Mouse (Mus musculus) lung, adult 2 months (tissue): Measurements from ENCODE around the gene Gm21976.

Experiments
- CTCF ChIP-seq: fragments of 200-500 bp; IDR thresholded peaks from 2 replicates; pipeline ENCODE4 v1.5.1; 2011; ENCODE audit warnings: mild to moderate bottlenecking, low read length, control low read depth; ENCODE audit not compliant: insufficient read depth
- POLR2A ChIP-seq: fragments of 200-500 bp; IDR thresholded peaks from 2 replicates; pipeline ENCODE4 v1.6.1; 2011; ENCODE audit warnings: low read depth, mild to moderate bottlenecking, control low read depth, low read length, borderline replicate concordance; ENCODE audit errors: extremely low read depth

DNA sequence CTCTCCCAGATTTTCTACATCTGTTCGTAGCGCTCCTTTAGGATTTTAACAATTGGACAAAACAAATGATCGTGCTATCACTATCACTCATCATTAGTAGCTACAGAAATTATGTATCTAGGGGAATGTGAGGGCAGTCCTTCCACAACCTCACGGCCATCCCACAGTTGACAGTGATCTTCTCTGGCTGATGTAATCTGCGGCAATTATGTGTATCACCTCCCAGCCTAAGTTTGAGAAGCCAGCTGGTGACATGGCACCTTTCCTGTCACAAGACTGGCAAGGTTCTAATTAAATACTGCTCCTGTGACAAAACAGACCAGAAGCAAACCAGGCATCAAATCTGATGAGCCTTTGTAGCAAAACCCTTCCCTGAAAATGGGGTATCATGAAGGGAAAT is 28.3 kb downstream of the Gm21976 start:
- no peak for TF ChIP-seq CTCF
- no peak for TF ChIP-seq POLR2A
